Mouse (Mus musculus) E14TG2a.4 (cell line): ENCODE measurements at regions not wholly inside any gene's neighbourhood (a gene's known extent, or its start where the extent isn't known, plus 50 kb on each side); places are given as distances from the start of the nearest gene placed in this dataset.

Source experiments
- CTCF ChIP-seq: conservative IDR thresholded peaks from 2 replicates; pipeline ENCODE4 v1.5.1; 2014; ENCODE audit warnings: low read length
- NANOG ChIP-seq: IDR thresholded peaks from 2 replicates; pipeline ENCODE4 v1.6.1; 2014; ENCODE audit warnings: borderline replicate concordance, low read length, mixed read lengths

DNA sequence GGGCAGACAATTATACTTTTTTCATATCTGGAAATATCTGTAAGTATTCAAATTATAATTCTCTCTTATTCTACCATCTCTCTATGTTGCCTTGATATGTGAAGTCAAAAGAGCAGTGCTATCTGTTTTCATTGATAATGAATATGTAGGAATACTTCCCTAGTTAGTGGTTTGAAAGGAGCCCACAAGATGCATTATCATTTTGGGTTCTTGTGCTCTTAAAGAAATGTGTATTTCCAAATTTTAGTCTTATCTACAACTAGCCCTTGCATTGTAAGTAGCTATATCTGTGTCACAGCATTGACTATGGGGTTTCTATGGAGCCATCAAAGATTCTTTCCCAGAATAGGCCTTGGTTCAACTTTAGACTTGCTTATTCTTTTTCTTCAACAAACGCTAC is 99.3 kb upstream of the Cst10 start:
- TF ChIP-seq CTCF (no peak), NANOG (no peak)
